Comparison of ENCODE assay signal across 1 mouse cellular context in the genomic region with DNA sequence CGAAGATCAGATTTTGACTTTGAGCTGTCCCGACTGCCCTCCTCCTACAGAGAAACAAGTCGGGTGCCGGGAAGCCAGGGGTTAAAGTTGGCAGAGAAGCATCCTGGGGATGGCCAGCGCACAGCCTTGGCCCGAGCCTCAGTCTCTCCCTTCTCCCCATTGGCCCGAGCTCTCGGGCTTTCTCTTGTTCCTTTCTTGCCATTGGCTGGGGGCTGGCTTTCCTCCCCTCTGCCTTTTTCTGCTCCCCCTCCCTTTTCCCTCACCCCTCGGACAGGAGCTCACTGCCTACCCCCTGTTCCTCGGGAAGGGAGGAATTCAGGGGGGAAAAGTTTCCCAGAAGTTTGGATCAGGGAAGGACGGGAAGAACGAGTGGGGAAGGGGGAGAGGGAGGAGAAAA.
TF ChIP-seq lines count a peak whose summit lies in the region.

No protein-coding gene starts in this region.

TF ChIP-seq in MEL, 35 proteins besides CTCF, POLR2A, EP300 and RAD21 (continued from another document):
- TF ChIP-seq BHLHE40 (IDR thresholded peaks at IDR 0.05; ENCODE audit: borderline replicate concordance, low read depth, low read length) = no peak
- TF ChIP-seq ZMIZ1 (IDR thresholded peaks at IDR 0.05; ENCODE audit: low read depth, low read length) = no peak
TF ChIP-seq in MEL: peak in this region for 4.
